Mouse (Mus musculus) right cerebral cortex, adult 18-20 months (tissue): ENCODE data around the gene Acox1.

Experiments used
- DNase-seq: peaks from one replicate; pipeline ENCODE4 v3.0.0; 2022; ENCODE audit warnings: mixed read lengths

The Acox1 gene

DNA sequence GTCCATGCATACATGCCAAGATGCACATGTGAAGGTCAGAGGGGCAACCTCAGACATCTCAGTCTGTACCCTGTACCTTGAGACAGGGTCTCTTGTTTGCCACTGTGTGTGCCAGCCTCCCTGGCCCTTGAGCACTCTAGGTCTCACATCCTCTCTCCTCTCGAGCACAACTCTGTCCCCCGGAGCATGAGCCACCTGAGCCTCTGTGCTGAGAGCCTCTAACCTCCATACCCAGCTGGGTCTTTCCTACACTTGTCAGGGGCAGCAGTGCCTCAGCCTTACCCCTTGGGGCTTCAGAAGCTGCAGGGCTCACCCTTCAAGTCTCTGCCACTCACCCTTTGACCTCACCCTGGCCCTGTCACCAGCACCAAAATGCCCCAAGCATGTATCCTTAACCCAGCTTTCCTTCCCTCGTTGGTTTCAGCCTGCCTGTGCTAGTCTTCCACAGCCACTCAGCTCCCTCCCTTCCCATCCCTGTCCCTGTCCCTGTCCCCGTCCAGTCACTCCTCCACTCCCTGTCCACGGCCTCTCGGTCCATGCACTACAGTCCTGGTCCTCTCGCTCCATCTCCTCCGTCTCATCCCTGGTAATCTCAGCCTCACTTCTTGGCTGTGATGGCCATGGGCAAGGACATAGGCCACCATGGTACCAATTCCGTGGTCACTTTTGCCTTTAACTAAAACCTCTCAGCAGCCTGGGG lies 69.6 kb downstream of the Acox1 start:
- no peak for DNase-seq

DNA sequence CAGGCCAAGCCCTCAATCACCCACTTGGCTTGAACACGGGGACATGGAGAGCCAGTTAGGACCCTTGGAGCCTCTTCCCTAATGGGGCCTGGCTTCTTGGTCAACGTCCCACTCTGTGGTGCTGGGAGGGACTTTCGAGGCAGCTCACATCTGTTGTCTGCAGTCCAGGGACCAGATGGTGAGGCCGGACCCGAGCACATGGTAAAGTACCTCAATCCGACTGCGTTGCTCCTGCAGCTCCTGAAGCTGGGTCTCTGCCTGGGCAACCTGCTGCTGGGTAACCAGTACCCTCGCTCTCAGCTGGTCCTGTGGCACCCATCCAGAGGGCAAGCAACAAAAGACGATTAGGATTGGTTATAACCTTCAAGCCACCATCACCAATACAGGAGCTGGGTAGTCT lies 70.9 kb downstream of the Acox1 start:
- no peak for DNase-seq

DNA sequence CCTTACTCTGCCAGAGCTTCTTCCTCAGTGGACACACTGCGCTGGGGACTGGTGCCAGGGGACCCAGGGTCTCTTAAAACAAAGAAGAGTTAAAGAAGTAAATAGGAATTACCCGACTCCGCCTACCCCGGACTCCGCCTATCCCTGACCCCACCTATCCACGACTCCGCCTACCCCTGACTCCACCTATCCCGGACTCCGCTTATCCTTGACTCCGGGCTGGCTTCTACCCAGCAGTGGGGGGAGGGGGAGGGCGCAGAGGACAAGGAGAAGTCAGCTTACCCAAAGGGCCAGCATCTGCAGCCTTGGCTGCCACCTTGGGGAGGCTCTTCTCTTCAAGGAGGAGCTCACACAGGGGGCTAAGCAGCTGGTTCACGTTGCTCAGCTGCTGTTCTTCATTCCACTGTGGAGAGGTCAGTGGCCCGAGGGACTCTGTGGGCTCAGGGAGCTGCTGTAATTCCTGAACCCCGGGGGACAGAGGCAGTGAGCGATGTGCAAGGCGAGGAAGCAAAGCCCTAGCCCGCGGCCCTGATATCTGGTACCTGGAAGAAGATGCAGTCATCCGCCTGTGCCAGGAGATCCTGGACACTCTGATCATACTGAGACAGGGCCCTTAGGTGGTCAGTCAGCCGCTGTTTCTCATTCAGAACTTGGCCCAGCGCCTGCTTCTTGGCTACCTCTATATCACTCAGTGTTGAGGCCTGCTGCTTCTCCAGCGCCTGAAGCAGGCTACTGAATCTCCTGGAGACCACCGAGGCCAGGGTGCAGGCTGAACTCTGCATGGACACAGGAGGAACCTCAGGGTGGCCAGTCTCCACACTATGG lies 71.5 kb downstream of the Acox1 start, which contains the start of gene Trim47:
Gene Trim47, minus strand, starts transcription at position 55 of the 825 bp plus-strand sequence.
- no peak for DNase-seq

DNA sequence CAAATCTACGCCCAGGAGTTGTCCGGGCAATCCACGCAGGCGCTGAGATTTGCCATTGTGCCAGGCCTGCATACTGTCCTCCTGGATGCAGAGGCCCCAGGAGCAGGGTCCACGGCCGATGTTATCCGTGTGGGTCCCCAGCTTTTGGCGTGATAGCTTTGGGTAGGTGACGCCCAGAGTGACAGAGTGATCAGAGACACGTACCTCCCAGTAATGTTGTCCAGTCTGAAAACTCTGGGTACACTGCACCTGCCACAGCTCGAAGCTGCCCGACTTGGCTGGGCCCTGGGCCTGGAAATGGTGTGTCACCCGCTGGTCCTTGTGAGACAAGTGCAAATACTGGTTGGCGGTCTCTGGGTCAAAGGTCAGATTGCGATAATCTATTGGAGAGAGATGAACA lies 72.6 kb downstream of the Acox1 start:
- no peak for DNase-seq
